Mouse (Mus musculus) activated CD4-positive, CD25-positive, alpha-beta regulatory T cell, adult 4 months (primary cell): ENCODE measurements around the gene Cdkl1. TPM values are rescaled to one million over a fixed set of nuclear protein-coding genes. Genes with fewer than 3 reads are reported as not detected.

Experiments used
- ATAC-seq: one replicate; pipeline ENCODE4 v1.8.0; 2017
- polyA plus RNA-seq, 2 experiments: library from polyadenylated mRNA; unstranded; fragments of 100-300 nt; shearing (Covaris generic); gene quantifications; one replicate each; pipeline ENCODE4 v1.2.1; 2017

Gene Cdkl1
- polyA plus RNA-seq, result not detected

GRCm38 (mm10) chr12:69790530-69791505 is at the start of gene Cdkl1:
Gene Cdkl1, minus strand, starts transcription at chr12:69791267.
- peak; percentile 47 for ATAC-seq

GRCm38 (mm10) chr12:69838376-69838775 is 47.3 kb upstream of the Cdkl1 start:
- peak; percentile 76 for ATAC-seq

- no peak for ATAC-seq
Observed at GRCm38 (mm10) chr12:69833982-69834604, 43.0 kb upstream of the Cdkl1 start.

- ATAC-seq, result no peak
Observed at GRCm38 (mm10) chr12:69831239-69831910, 40.3 kb upstream of the Cdkl1 start.

GRCm38 (mm10) chr12:69828214-69828613 is 37.1 kb upstream of the Cdkl1 start:
- ATAC-seq, result no peak

GRCm38 (mm10) chr12:69824881-69825597 is 34.0 kb upstream of the Cdkl1 start:
- peak; percentile 86 for ATAC-seq

GRCm38 (mm10) chr12:69814272-69814671 is 23.2 kb upstream of the Cdkl1 start:
- no peak for ATAC-seq

GRCm38 (mm10) chr12:69813596-69813995 is 22.5 kb upstream of the Cdkl1 start:
- ATAC-seq, result no peak

- no peak for ATAC-seq
Observed at GRCm38 (mm10) chr12:69812986-69813385, 21.9 kb upstream of the Cdkl1 start.

GRCm38 (mm10) chr12:69811976-69812375 is 20.9 kb upstream of the Cdkl1 start:
- ATAC-seq, result no peak

- ATAC-seq, result no peak
Observed at GRCm38 (mm10) chr12:69809439-69809838, 18.4 kb upstream of the Cdkl1 start.

- ATAC-seq, result no peak
Observed at GRCm38 (mm10) chr12:69807399-69807985, 16.4 kb upstream of the Cdkl1 start.

- ATAC-seq, result no peak
Observed at GRCm38 (mm10) chr12:69805148-69805547, 14.1 kb upstream of the Cdkl1 start.

GRCm38 (mm10) chr12:69804393-69805070 is 13.5 kb upstream of the Cdkl1 start:
- no peak for ATAC-seq

- no peak for ATAC-seq
Observed at GRCm38 (mm10) chr12:69803196-69803595, 12.1 kb upstream of the Cdkl1 start.

GRCm38 (mm10) chr12:69800586-69800985 is 9.5 kb upstream of the Cdkl1 start:
- ATAC-seq, result no peak

GRCm38 (mm10) chr12:69796311-69796710 is 5.2 kb upstream of the Cdkl1 start:
- no peak for ATAC-seq

GRCm38 (mm10) chr12:69789766-69790529 is 1.1 kb downstream of the Cdkl1 start:
- ATAC-seq, result no peak

- ATAC-seq, result no peak
Observed at GRCm38 (mm10) chr12:69788380-69788779, 2.7 kb downstream of the Cdkl1 start.

GRCm38 (mm10) chr12:69785471-69785870 is 5.6 kb downstream of the Cdkl1 start:
- ATAC-seq, result no peak
